Mouse (Mus musculus): ENCODE data around the gene Dnase1l1.
A peak's percentile ranks its signal among the peaks of the same experiment; 100 is the strongest.

Gene Dnase1l1

GRCm38 (mm10) chrX:74281732-74282394 lies at the start of gene Dnase1l1, which contains the start of gene Taz:
Gene Dnase1l1 (minus strand): TSS chrX:74282337.
Gene Taz (plus strand): TSS chrX:74281912.
- DNase-seq (ENCODE audit: low spot score): peak; percentile 58

- no peak for DNase-seq (ENCODE audit: low spot score)
Measured at GRCm38 (mm10) chrX:74330166-74330930, 48.2 kb upstream of the Dnase1l1 start.

DNA sequence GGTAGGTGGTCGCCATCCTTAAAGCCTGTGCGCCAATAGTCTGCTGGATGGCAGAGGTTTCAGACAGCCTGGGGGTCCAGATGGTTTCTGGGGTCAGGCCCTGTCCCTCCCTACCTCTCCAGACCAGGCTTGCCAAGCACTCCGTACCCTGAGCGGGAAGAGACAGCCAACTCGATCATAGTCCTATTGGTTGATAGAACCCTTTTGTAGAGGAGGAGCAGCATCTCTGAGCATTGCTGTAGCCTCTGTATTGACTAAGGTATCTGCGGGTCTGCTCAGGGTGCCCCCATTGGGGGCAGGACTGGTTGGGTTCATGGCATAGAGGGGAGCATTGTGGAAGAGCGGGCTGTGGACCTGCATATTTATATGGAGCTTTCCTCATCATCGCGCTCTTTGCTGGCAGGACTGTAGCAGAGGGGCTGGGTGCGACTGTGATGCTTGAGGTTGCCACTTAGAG lies 47.1 kb upstream of the Dnase1l1 start:
- DNase-seq (ENCODE audit: low spot score): peak; percentile 6

DNA sequence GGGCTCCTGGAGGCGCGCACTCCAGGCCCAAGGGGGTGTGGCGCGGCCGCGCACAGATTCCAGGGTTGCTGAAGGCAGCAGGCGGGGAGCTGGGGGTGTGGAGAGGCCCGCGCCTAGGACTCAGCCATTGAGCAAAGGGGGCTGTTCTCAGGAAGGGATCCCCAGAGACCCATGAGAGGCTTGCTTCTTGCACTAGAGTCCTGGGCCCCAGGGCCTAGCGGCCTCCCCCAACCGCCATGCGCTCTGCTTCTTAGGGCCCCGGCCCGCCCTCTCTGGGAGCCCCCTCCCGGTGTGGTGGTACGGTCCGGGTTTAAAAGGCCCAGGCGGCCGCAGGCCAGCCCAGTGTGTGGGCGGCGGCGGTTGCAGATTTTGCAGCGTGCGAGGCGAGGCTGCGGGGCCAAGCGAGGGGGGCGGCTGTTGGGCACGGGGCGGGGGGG lies 46.6 kb upstream of the Dnase1l1 start, which contains the start of gene Plxna3:
Plxna3 (plus strand) TSS at position 342 of the 437 bp plus-strand sequence.
- peak; percentile 75 for DNase-seq (ENCODE audit: low spot score)

DNA sequence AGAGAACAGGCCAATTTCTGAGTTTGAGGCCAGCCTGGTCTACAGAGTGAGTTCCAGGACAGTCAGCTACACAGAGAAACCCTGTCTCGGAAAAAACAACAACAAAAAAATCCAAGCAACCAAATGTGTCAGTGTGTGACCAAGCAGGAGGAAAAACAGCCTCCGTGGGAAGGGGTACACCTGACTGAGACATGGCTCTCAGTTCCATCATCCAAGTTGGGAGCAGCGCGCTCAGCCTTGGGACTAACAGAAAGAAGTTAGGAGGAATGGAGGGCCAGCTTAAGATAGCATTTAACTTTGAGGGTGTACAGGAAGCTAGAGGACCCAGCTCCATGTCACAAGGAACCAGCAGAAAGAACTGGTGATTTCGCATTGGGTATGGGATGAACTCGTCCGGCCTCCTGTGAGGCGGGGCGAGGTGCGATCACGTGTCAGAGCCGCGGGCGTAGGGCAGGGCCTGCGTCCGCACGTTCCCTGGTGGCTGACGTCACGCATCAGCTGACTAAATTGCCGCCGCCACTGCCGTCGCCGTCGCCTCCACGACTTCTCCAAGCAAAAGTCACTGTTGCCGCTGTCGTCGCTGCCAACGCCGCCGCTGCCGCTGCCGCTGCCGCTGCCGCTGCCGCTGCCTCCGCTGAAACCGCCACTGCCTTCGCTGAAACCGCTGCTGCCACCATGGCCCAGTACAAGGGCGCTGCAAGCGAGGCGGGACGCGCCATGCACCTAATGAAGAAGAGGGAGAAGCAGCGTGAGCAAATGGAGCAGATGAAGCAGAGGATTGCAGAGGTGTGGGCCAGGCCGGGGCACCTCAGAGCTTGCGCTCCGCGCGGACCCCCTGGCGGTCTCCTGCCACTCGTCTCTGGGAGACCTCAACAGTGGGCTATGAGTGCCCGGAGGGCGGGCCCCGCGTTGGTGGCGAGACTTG lies 30.7 kb upstream of the Dnase1l1 start, which contains the start of gene Fam50a:
Fam50a (plus strand) TSS at position 494 of the 925 bp plus-strand sequence.
- peak; percentile 84 for DNase-seq (ENCODE audit: low spot score)

- DNase-seq (ENCODE audit: low spot score): peak; percentile 77
Measured at GRCm38 (mm10) chrX:74304867-74305700, 22.9 kb upstream of the Dnase1l1 start, which contains the start of gene Gdi1. Gene Gdi1 (plus strand): TSS chrX:74304998.

- no peak for DNase-seq (ENCODE audit: low spot score)
Measured at GRCm38 (mm10) chrX:74299721-74300120, 17.6 kb upstream of the Dnase1l1 start.

DNA sequence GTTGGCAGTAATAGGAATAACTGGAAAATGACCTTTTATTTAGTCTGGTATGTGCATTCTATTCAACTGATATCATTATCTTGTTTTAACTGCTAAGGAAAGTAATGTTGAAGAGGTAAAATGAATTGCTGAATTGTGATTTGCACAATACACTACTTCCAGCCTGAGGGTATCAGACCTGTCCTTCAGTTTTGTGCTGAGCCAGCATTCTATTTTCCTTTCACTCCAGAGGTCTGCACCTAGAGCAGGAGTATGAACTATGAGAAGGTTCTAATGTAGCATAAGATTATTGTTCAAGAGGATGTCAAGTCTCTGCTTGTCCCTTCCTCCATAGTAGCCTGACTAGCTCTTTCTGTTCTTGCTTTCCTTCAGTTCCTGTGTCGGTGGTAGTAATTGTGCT lies 16.2 kb upstream of the Dnase1l1 start:
- no peak for DNase-seq (ENCODE audit: low spot score)

DNA sequence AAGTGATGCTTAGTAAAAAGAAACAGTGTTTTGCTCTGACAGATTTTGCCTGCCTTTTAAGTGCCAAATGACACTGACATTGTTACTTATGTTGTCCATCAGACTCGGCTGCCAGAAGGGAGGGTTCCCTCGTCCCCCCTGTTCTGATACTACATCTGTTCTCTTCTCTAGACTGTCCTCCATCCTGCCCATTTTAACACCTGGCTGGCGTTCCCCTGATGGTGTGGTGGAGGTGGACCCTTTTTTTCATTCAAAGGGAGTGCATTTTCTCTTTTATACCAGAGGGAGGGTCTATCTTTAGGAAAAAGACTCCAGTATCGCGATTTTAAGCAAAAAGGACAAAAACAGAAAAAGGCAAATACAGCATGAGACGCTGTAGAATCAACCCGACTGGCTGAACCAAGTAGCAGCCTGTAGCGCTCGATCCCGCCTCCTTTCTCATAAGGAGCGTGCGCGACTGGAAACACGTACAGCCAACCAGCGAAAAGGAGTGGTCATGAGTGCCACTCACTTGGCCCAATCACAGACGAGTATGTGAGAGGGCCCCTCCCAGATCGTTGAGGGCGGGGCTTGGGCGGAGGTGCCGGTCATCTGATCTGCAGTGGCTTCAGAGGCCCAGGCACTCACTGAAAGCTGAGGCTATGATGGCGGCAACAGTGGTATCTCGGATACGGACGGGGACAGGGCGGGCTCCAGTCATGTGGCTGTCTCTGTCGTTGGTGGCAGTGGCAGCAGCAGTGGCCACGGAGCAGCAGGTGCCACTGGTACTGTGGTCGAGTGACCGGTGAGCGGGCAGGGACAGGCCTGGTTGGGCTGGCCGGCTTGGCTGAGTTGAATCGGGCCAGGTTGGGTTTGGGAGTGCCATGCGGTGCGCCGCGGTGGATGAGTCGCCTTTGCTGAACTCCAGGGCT lies 14.7 kb upstream of the Dnase1l1 start, which contains the start of gene Atp6ap1:
Atp6ap1 (plus strand) TSS at position 560 of the 911 bp plus-strand sequence.
- peak; percentile 93 for DNase-seq (ENCODE audit: low spot score)

GRCm38 (mm10) chrX:74293431-74293830 lies 11.3 kb upstream of the Dnase1l1 start:
- DNase-seq (ENCODE audit: low spot score): no peak

- no peak for DNase-seq (ENCODE audit: low spot score)
Measured at GRCm38 (mm10) chrX:74283092-74283437, 928 bp upstream of the Dnase1l1 start.

GRCm38 (mm10) chrX:74282395-74283091 lies 406 bp upstream of the Dnase1l1 start:
- DNase-seq (ENCODE audit: low spot score): peak; percentile 82

DNA sequence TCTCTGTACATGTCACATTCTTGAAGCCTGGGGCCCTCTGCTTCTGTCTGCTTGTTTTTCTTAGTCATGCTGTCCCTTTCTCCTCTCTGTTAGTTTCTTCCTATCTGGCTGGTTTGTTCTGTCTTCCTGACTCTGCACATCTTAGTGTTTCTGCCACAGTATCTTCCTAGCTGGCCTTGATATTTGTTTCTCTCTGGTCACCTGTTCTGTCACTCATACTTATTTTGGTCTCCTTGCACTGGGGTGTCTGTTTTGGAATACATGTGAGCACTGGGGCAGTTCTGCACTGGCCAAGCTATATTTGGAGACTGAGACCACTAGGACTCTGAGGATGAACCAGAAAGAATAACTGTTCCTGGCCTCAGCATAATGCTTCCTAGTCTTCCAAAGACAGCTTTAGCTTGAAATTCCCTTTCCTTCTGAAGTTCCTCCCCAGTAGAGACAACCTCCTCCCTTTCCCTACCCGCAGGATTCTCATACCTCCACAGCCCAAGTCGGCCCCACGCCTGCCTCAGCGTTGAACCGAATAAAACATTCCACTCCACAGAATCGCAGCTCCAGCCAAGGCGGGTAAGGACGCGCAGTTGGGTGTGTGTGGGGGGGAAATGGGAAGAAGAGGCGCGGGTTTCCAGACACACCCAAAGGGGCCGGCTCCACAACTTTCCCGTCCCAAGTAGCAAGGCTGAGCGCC lies 951 bp downstream of the Dnase1l1 start:
- DNase-seq (ENCODE audit: low spot score): no peak

DNA sequence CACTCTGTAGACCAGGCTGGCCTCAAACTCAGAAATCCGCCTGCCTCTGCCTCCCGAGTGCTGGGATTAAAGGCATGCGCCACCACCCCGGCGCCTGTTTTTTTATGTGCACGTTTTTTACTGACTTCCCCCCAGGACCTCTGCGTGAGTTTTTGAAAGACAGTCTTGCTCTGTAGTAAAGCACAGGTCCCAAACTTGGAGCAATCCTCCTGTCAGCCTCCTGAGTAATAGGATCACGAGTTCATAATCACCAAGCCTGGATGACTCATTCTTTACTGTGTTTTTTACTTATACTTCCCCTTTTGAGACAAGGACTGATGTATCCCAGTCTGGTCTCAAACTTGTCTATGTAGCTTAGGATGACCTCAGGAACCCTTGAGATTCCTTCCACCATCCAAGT lies 4.2 kb downstream of the Dnase1l1 start:
- no peak for DNase-seq (ENCODE audit: low spot score)

- no peak for DNase-seq (ENCODE audit: low spot score)
Measured at GRCm38 (mm10) chrX:74273422-74274322, 8.5 kb downstream of the Dnase1l1 start.

GRCm38 (mm10) chrX:74270902-74271551 lies 11.1 kb downstream of the Dnase1l1 start:
- peak; percentile 45 for DNase-seq (ENCODE audit: low spot score)
